In the genomic region with DNA sequence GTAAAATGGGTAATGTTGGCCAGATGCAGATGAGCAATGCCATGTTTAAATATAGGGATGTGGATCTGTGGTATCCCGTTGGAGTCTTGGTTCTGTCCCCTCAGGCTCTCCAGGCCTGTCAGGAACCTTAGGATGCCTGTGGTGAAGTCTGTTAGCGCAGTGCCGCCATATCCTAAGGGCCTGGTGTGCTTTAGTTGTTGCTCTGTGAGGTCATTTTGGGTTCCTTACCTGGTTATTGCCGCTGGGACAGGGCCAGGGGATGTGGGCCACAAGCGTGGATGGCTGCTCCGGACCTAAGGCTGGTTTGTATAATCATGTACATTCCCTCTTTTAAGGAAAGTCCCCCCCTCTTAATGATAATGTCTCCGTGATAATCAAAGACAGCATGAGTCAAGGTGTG, we compare ENCODE assay signal across 12 mouse cellular contexts. TPM values are rescaled to one million over a fixed set of nuclear protein-coding genes. Genes with fewer than 3 reads are reported as not detected.
DNase-seq lines count a peak whose midpoint lies in the region; ATAC-seq and TF ChIP-seq lines count a peak whose summit lies in the region.
"Had no signal": no experiment of that assay in that cellular context is flagged by ENCODE, and none has a peak within 500 bp of the region (broad histone marks: within the 10 kb centered on the region; RNA-seq: fewer than 3 reads in every experiment).

No protein-coding gene starts in this region.

- TF ChIP-seq CTCF in liver, postnatal 0 days (IDR thresholded peaks at IDR 0.05; ENCODE audit: low read depth) = no peak
- no peak for TF ChIP-seq CTCF in intestine, postnatal 0 days (IDR thresholded peaks at IDR 0.05; ENCODE audit: low read depth)

- no peak overlapping the region for H3K9ac ChIP-seq in liver, embryonic 12.5 days
- H3K9ac ChIP-seq in liver, postnatal 0 days (replicated peaks) = no peak overlapping the region
- H3K9ac ChIP-seq in embryonic facial prominence, embryonic 15.5 days = no peak overlapping the region
- H3K9ac ChIP-seq in intestine, postnatal 0 days (ENCODE audit: low read depth, low read length) = no peak overlapping the region
- no peak overlapping the region for H3K9ac ChIP-seq in neural tube, embryonic 14.5 days (replicated peaks; ENCODE audit: low read depth, low read length)

- H3K4me2 ChIP-seq in liver, embryonic 12.5 days = peak overlapping the region; percentile 78; the same call in 1 of the 2 replicates
- H3K4me2 ChIP-seq in liver, postnatal 0 days (ENCODE audit: low read depth, low read length) = no peak overlapping the region
- peak overlapping the region; percentile 56; the same call in 1 of the 2 replicates for H3K4me2 ChIP-seq in embryonic facial prominence, embryonic 15.5 days (replicated peaks)
- H3K4me2 ChIP-seq in intestine, postnatal 0 days (replicated peaks; ENCODE audit: low read depth) = peak overlapping the region; percentile 77
- peak overlapping the region; percentile 55; the same call in 1 of the 2 replicates for H3K4me2 ChIP-seq in neural tube, embryonic 14.5 days (ENCODE audit: low read depth, low read length)

- no peak for TF ChIP-seq EP300 in liver, postnatal 0 days (IDR thresholded peaks at IDR 0.05; ENCODE audit: low read depth)

- no peaks in the 10 kb centered on the region for H3K9me3 ChIP-seq in liver, embryonic 12.5 days (replicated peaks)
- no peaks in the 10 kb centered on the region for H3K9me3 ChIP-seq in liver, postnatal 0 days (ENCODE audit: low read length)
- no peaks in the 10 kb centered on the region for H3K9me3 ChIP-seq in embryonic facial prominence, embryonic 15.5 days (replicated peaks)
- H3K9me3 ChIP-seq in intestine, postnatal 0 days (ENCODE audit: control insufficient read depth) = no peaks in the 10 kb centered on the region
- no peaks in the 10 kb centered on the region for H3K9me3 ChIP-seq in neural tube, embryonic 14.5 days (ENCODE audit: control insufficient read depth, low read length)

- peaks cover 2% of the 10 kb centered on the region for H3K36me3 ChIP-seq in liver, embryonic 12.5 days
- H3K36me3 ChIP-seq in liver, postnatal 0 days (replicated peaks; ENCODE audit: insufficient read depth, low read length) = peaks cover under 1% of the 10 kb centered on the region; the same call in 1 of the 2 replicates
- peaks cover 3% of the 10 kb centered on the region; the same call in 1 of the 2 replicates for H3K36me3 ChIP-seq in embryonic facial prominence, embryonic 15.5 days
- H3K36me3 ChIP-seq in intestine, postnatal 0 days (ENCODE audit: control insufficient read depth, insufficient read depth) = peaks cover 3% of the 10 kb centered on the region; the same call in 1 of the 2 replicates
- H3K36me3 ChIP-seq in neural tube, embryonic 14.5 days (ENCODE audit: control insufficient read depth, insufficient read depth, low read length) = no peaks in the 10 kb centered on the region

- DNase-seq in liver, postnatal 0 days = no peak
- no peak for DNase-seq in embryo, embryonic 9.5 days (ENCODE audit: extremely low spot score)
- DNase-seq in layer of hippocampus, adult 9-11 months = no peak
- DNase-seq: cerebellum, adult 11 months; gastrocnemius, postnatal 36 days; kidney, adult 9 months; lung, postnatal 4 days; thymus, postnatal 14 days had no signal

- no peak overlapping the region for H3K4me3 ChIP-seq in liver, embryonic 12.5 days
- H3K4me3 ChIP-seq in liver, postnatal 0 days (ENCODE audit: low read depth, low read length) = no peak overlapping the region
- no peak overlapping the region for H3K4me3 ChIP-seq in embryonic facial prominence, embryonic 15.5 days (replicated peaks)
- H3K4me3 ChIP-seq in intestine, postnatal 0 days (ENCODE audit: low read depth, low read length) = no peak overlapping the region; the same call in 1 of the 2 replicates
- H3K4me3 ChIP-seq in neural tube, embryonic 14.5 days (ENCODE audit: low read depth, low read length) = no peak overlapping the region

- WGBS in liver, embryonic 12.5 days (ENCODE audit: insufficient replicate concordance) = 90% methylated on average over 7 of the region's 7 CpGs
- WGBS in liver, postnatal 0 days (ENCODE audit: insufficient replicate concordance) = 89% methylated on average over 7 of the region's 7 CpGs
- WGBS in embryonic facial prominence, embryonic 15.5 days = 89% methylated on average over 7 of the region's 7 CpGs
- 91% methylated on average over 7 of the region's 7 CpGs for WGBS in intestine, postnatal 0 days
- 97% methylated on average over 7 of the region's 7 CpGs for WGBS in neural tube, embryonic 14.5 days

- H3K27ac ChIP-seq in liver, embryonic 12.5 days = no peak overlapping the region
- H3K27ac ChIP-seq in liver, postnatal 0 days (ENCODE audit: low read depth) = no peak overlapping the region
- H3K27ac ChIP-seq in embryonic facial prominence, embryonic 15.5 days (replicated peaks) = no peak overlapping the region
- H3K27ac ChIP-seq in intestine, postnatal 0 days (ENCODE audit: low read depth, low read length) = no peak overlapping the region
- no peak overlapping the region for H3K27ac ChIP-seq in neural tube, embryonic 14.5 days (ENCODE audit: low read depth, low read length)

- H3K27me3 ChIP-seq in liver, embryonic 12.5 days (replicated peaks) = no peaks in the 10 kb centered on the region
- H3K27me3 ChIP-seq in liver, postnatal 0 days (ENCODE audit: insufficient read depth, low read length) = no peaks in the 10 kb centered on the region
- H3K27me3 ChIP-seq in embryonic facial prominence, embryonic 15.5 days = no peaks in the 10 kb centered on the region
- no peaks in the 10 kb centered on the region for H3K27me3 ChIP-seq in intestine, postnatal 0 days (replicated peaks; ENCODE audit: control insufficient read depth, insufficient read depth, low read length)
- H3K27me3 ChIP-seq in neural tube, embryonic 14.5 days (ENCODE audit: control insufficient read depth, insufficient read depth, low read length) = no peaks in the 10 kb centered on the region

- H3K4me1 ChIP-seq in liver, embryonic 12.5 days = peaks cover 18% of the 10 kb centered on the region
- peaks cover 6% of the 10 kb centered on the region; the same call in 1 of the 2 replicates for H3K4me1 ChIP-seq in liver, postnatal 0 days (ENCODE audit: insufficient read depth)
- H3K4me1 ChIP-seq in embryonic facial prominence, embryonic 15.5 days = peaks cover 7% of the 10 kb centered on the region; the same call in 1 of the 2 replicates
- H3K4me1 ChIP-seq in intestine, postnatal 0 days (replicated peaks; ENCODE audit: control insufficient read depth, insufficient read depth, low read length) = no peaks in the 10 kb centered on the region
- H3K4me1 ChIP-seq in neural tube, embryonic 14.5 days (ENCODE audit: control insufficient read depth, insufficient read depth, low read length) = peaks cover 3% of the 10 kb centered on the region; the same call in 1 of the 2 replicates

- ATAC-seq in liver, embryonic 12.5 days = no peak
- ATAC-seq in liver, postnatal 0 days = no peak
- no peak for ATAC-seq in embryonic facial prominence, embryonic 15.5 days (ENCODE audit: insufficient number of reproducible peaks, low FRiP score, low TSS enrichment, low read depth)
- no peak for ATAC-seq in intestine, postnatal 0 days
- no peak for ATAC-seq in neural tube, embryonic 14.5 days (ENCODE audit: low read depth)

RNA-seq across cellular contexts. Expression of gene Zfp59, which starts 1.2 kb away (rescaled TPM):
- polyA plus RNA-seq in liver, embryonic 12.5 days (2016; fragmentation: Nextera tagmentation; extraction: Ambion mirVana) = 2.6 and 3.1 TPM in 2 replicates
- 0.85 and 1.3 TPM in 2 replicates for polyA plus RNA-seq in liver, postnatal 0 days (2015; fragmentation: Nextera tagmentation; extraction: Ambion mirVana)
- 7.2 and 8.1 TPM in 2 replicates for polyA plus RNA-seq in embryonic facial prominence, embryonic 15.5 days (2015; fragmentation: Nextera tagmentation; extraction: Ambion mirVana)
- 2.2 and 2.5 TPM in 2 replicates for polyA plus RNA-seq in intestine, postnatal 0 days (2015; fragmentation: Nextera tagmentation; extraction: Ambion mirVana)
- polyA plus RNA-seq in neural tube, embryonic 14.5 days (2014; fragmentation: Nextera tagmentation; extraction: Ambion mirVana) = 10.2 and 11.5 TPM in 2 replicates

RNA-seq across cellular contexts. Expression of gene Zfp607a, which starts 17.7 kb away (rescaled TPM):
- 2.1 and 2.2 TPM in 2 replicates for polyA plus RNA-seq in liver, embryonic 12.5 days (2016; fragmentation: Nextera tagmentation; extraction: Ambion mirVana)
- 0.66 and 0.73 TPM in 2 replicates for polyA plus RNA-seq in liver, postnatal 0 days (2015; fragmentation: Nextera tagmentation; extraction: Ambion mirVana)
- polyA plus RNA-seq in embryonic facial prominence, embryonic 15.5 days (2015; fragmentation: Nextera tagmentation; extraction: Ambion mirVana) = 3.6 TPM in 2 replicates
- 1.2 and 1.3 TPM in 2 replicates for polyA plus RNA-seq in intestine, postnatal 0 days (2015; fragmentation: Nextera tagmentation; extraction: Ambion mirVana)
- polyA plus RNA-seq in neural tube, embryonic 14.5 days (2014; fragmentation: Nextera tagmentation; extraction: Ambion mirVana) = 1.0 and 1.4 TPM in 2 replicates

RNA-seq across cellular contexts. Expression of gene Zfp626, which starts 32.6 kb away (rescaled TPM):
- 0.89 and 1.0 TPM in 2 replicates for polyA plus RNA-seq in liver, embryonic 12.5 days (2016; fragmentation: Nextera tagmentation; extraction: Ambion mirVana)
- polyA plus RNA-seq in liver, postnatal 0 days (2015; fragmentation: Nextera tagmentation; extraction: Ambion mirVana) = 0.62 and 0.63 TPM in 2 replicates
- polyA plus RNA-seq in embryonic facial prominence, embryonic 15.5 days (2015; fragmentation: Nextera tagmentation; extraction: Ambion mirVana) = 2.4 and 2.7 TPM in 2 replicates
- polyA plus RNA-seq in intestine, postnatal 0 days (2015; fragmentation: Nextera tagmentation; extraction: Ambion mirVana) = 1.5 and 1.6 TPM in 2 replicates
- polyA plus RNA-seq in neural tube, embryonic 14.5 days (2014; fragmentation: Nextera tagmentation; extraction: Ambion mirVana) = 1.5 and 2.5 TPM in 2 replicates
